Mouse (Mus musculus): ENCODE results near the gene Capn15.

- no peak for TF ChIP-seq GABPA (IDR thresholded peaks at IDR 0.05; ENCODE audit: insufficient replicate concordance, low read depth, low read length)
- no peak for TF ChIP-seq MXI1 (IDR thresholded peaks at IDR 0.05; ENCODE audit: low read depth, low read length)
- TF ChIP-seq JUND (conservative IDR thresholded peaks at IDR 0.05; ENCODE audit: low read depth, low read length), result no peak
- TF ChIP-seq EP300 (IDR thresholded peaks at IDR 0.05; ENCODE audit: low read length), result no peak
These were observed 42.4 kb downstream of the Capn15 start for GRCm38 (mm10) chr17:25943221-25943620.

Measured in CH12.LX (cell line).